Mouse (Mus musculus): ENCODE data around the gene Setdb2.

- no peak for TF ChIP-seq CTCF (IDR thresholded peaks at IDR 0.05; ENCODE audit: low read depth, low read length)
- TF ChIP-seq POLR2A (IDR thresholded peaks at IDR 0.05; ENCODE audit: borderline replicate concordance, low read depth, low read length) = no peak
Observed at GRCm38 (mm10) chr14:59422912-59423663, 17.6 kb downstream of the Setdb2 start.
